Mouse (Mus musculus) ES-E14 (cell line): ENCODE results near the gene Avpr2.

Experiments
- CHD2 ChIP-seq: IDR thresholded peaks from 2 replicates; pipeline ENCODE4 v1.6.1; 2014; ENCODE audit warnings: mild to moderate bottlenecking, low read depth, low read length, inconsistent platforms
- HCFC1 ChIP-seq: IDR thresholded peaks from 2 replicates; pipeline ENCODE4 v1.6.1; 2012; ENCODE audit warnings: low read length, inconsistent platforms, borderline replicate concordance; ENCODE audit not compliant: insufficient read depth
- MAFK ChIP-seq: IDR thresholded peaks from 2 replicates; pipeline ENCODE4 v1.6.1; 2014; ENCODE audit warnings: mild to moderate bottlenecking, low read depth, low read length, inconsistent platforms; ENCODE audit not compliant: insufficient read depth
- ZNF384 ChIP-seq: IDR thresholded peaks from 2 replicates; pipeline ENCODE4 v1.6.1; 2012; ENCODE audit warnings: low read depth, low read length, inconsistent platforms

DNA sequence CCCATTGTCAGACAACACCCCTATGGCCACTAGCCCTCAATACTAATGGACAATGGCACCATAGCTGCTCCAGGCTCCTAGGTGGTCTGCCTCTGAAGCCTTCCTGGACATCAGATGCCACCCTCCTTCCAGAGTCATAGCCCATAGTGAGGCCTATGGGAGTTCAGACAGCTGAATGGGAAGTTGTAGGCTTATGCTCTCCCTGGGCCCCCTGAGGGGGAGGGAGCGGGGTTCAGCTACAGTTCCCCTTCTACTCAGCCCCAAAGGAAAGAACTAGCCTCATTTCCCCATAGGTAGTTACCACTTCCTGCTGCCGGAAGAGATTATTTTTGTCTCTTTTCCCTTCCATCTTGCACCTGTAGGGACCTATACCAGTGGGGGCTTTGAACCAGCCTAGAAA lies 19.7 kb downstream of the Avpr2 start:
- TF ChIP-seq MAFK (no peak), HCFC1 (no peak), CHD2 (no peak), ZNF384 (no peak)
